Mouse (Mus musculus) thymus, adult 2 months (tissue): ENCODE results near the gene Acsm2.

Experiments used
- CTCF ChIP-seq: fragments of 200-500 bp; IDR thresholded peaks from 2 replicates; pipeline ENCODE4 v1.5.1; 2012; ENCODE audit warnings: mild to moderate bottlenecking, control low read depth, low read length, moderate library complexity, borderline replicate concordance; ENCODE audit not compliant: control insufficient read depth, poor library complexity, insufficient read depth; ENCODE audit errors: extremely low read depth
- POLR2A ChIP-seq: fragments of 200-500 bp; IDR thresholded peaks from 2 replicates; pipeline ENCODE4 v1.6.1; 2012; ENCODE audit warnings: mild to moderate bottlenecking, low read length, control low read depth, moderate library complexity; ENCODE audit not compliant: control insufficient read depth, poor library complexity, insufficient read depth; ENCODE audit errors: extremely low read depth

- TF ChIP-seq CTCF (no peak), POLR2A (no peak)
Measured at GRCm38 (mm10) chr7:119527548-119527947, 26.6 kb upstream of the Acsm2 start.
